Mouse (Mus musculus) lung, embryonic 14.5 days (tissue): ENCODE measurements around the gene Cdk2ap2. TPM values are rescaled to one million over a fixed set of nuclear protein-coding genes. Genes with fewer than 3 reads are reported as not detected.
"Not testable (repeated sequence)": the region's sequence is repeated elsewhere in the genome, so short reads cannot be mapped to it uniquely, and the experiment has no call there.

Experiments
- ATAC-seq: fragments of 200-750 bp; cut with Nextera tagmentation; 2 replicates; pipeline ENCODE4 v1.8.0; 2017; ENCODE audit warnings: mild to moderate bottlenecking, moderate TSS enrichment, moderate library complexity; ENCODE audit not compliant: insufficient read depth
- DNase-seq: peaks from one replicate; pipeline ENCODE4 v3.0.0-alpha.2; 2015
- H3K27ac ChIP-seq: fragments of 300-500 bp; sonication (generic); 2 replicates; pipeline ENCODE4 v1.5.1; 2014; ENCODE audit warnings: low read depth, mild to moderate bottlenecking, moderate library complexity
- H3K27me3 ChIP-seq: fragments of 300-500 bp; sonication (generic); 2 replicates; pipeline ENCODE4 v1.6.1; 2014; ENCODE audit warnings: low read length, control low read depth; ENCODE audit not compliant: insufficient read depth
- H3K36me3 ChIP-seq: fragments of 300-500 bp; sonication (generic); 2 replicates; pipeline ENCODE4 v1.6.1; 2014; ENCODE audit warnings: control low read depth; ENCODE audit not compliant: insufficient read depth
- H3K4me1 ChIP-seq: fragments of 300-500 bp; sonication (generic); 2 replicates; pipeline ENCODE4 v1.6.1; 2014; ENCODE audit warnings: antibody characterized with exemption, control low read depth; ENCODE audit not compliant: insufficient read depth
- H3K4me2 ChIP-seq: fragments of 300-500 bp; sonication (generic); 2 replicates; pipeline ENCODE4 v1.6.1; 2014; ENCODE audit warnings: mild to moderate bottlenecking
- H3K4me3 ChIP-seq: fragments of 300-500 bp; sonication (generic); 2 replicates; pipeline ENCODE4 v1.5.1; 2014; ENCODE audit warnings: low read depth, low read length
- H3K9ac ChIP-seq: fragments of 300-500 bp; sonication (generic); 2 replicates; pipeline ENCODE4 v1.6.1; 2014
- H3K9me3 ChIP-seq: fragments of 300-500 bp; sonication (generic); 2 replicates; pipeline ENCODE4 v1.6.1; 2016; ENCODE audit warnings: low read depth, low read length, control low read depth
- CTCF ChIP-seq: IDR thresholded peaks from 2 replicates; pipeline ENCODE4 v1.5.1; 2016; ENCODE audit warnings: antibody characterized with exemption, low read depth
- WGBS: fragments of 180-500 bp; shearing (Covaris S2); extraction: QIAGEN DNeasy Blood & Tissue Kit; methylation state at CpG from one replicate; pipeline ENCODE4 v1.1.7; 2014; 5-methylcytosine and 5-hydroxymethylcytosine counted together
- polyA plus RNA-seq: library from polyadenylated mRNA; unstranded; fragments of >200 nt; fragmentation: Nextera tagmentation; extraction: Ambion mirVana; gene quantifications from 2 replicates; pipeline ENCODE4 v1.2.1, GENCODE M21; 2014

Gene Cdk2ap2
- polyA plus RNA-seq, 1 experiment from 2014 or later: 76.6 TPM

GRCm38 (mm10) chr19:4130106-4130505 is 33.1 kb downstream of the Cdk2ap2 start:
- no peak overlapping the region for H3K27ac ChIP-seq
- no peak overlapping the region for H3K4me3 ChIP-seq
- no peak overlapping the region for H3K4me2 ChIP-seq
- ATAC-seq (no peak), DNase-seq (no peak)
- WGBS: 84% methylated on average over 4 of the region's 4 CpGs
- H3K4me1 ChIP-seq: peaks cover 8% of the 10 kb centered on the region
- H3K27me3 ChIP-seq: no peaks in the 10 kb centered on the region
- H3K9ac ChIP-seq: no peak overlapping the region
- no peak for TF ChIP-seq CTCF
- H3K36me3 ChIP-seq: peaks cover 45% of the 10 kb centered on the region
- no peaks in the 10 kb centered on the region for H3K9me3 ChIP-seq

- H3K27me3 ChIP-seq: no peaks in the 10 kb centered on the region
- WGBS: 78% methylated on average over 5 of the region's 5 CpGs
- H3K4me2 ChIP-seq: no peak overlapping the region
- H3K36me3 ChIP-seq: peaks cover 45% of the 10 kb centered on the region
- H3K4me3 ChIP-seq: no peak overlapping the region
- no peak overlapping the region for H3K27ac ChIP-seq
- DNase-seq: no peak
- no peak for TF ChIP-seq CTCF
- peaks cover 8% of the 10 kb centered on the region for H3K4me1 ChIP-seq
- ATAC-seq: no peak
- H3K9me3 ChIP-seq: no peaks in the 10 kb centered on the region
- no peak overlapping the region for H3K9ac ChIP-seq
These were observed 34.1 kb downstream of the Cdk2ap2 start for GRCm38 (mm10) chr19:4131075-4131474.

- no peak for ATAC-seq
- Histone ChIP-seq H3K4me2 (no peak overlapping the region), H3K9me3 (no peaks in the 10 kb centered on the region), H3K27me3 (no peaks in the 10 kb centered on the region), H3K9ac (no peak overlapping the region), H3K27ac (no peak overlapping the region), H3K36me3 (peaks cover 45% of the 10 kb centered on the region), H3K4me1 (peaks cover 3% of the 10 kb centered on the region), H3K4me3 (no peak overlapping the region)
- DNase-seq: no peak
- no peak for TF ChIP-seq CTCF
- 73% methylated on average over 2 of the region's 2 CpGs for WGBS
These were observed 34.8 kb downstream of the Cdk2ap2 start for GRCm38 (mm10) chr19:4131768-4132167.

GRCm38 (mm10) chr19:4134354-4134753 is 37.4 kb downstream of the Cdk2ap2 start:
- DNase-seq (no peak), ATAC-seq (no peak)
- Histone ChIP-seq H3K27me3 (no peaks in the 10 kb centered on the region), H3K9me3 (no peaks in the 10 kb centered on the region), H3K9ac (no peak overlapping the region), H3K27ac (no peak overlapping the region), H3K4me1 (no peaks in the 10 kb centered on the region), H3K4me2 (no peak overlapping the region), H3K4me3 (no peak overlapping the region), H3K36me3 (peaks cover 31% of the 10 kb centered on the region)
- WGBS: 63% methylated on average over 4 of the region's 4 CpGs
- TF ChIP-seq CTCF: no peak

GRCm38 (mm10) chr19:4135229-4135962 is 38.4 kb downstream of the Cdk2ap2 start:
- not testable (repeated sequence) for H3K4me1 ChIP-seq, H3K9ac ChIP-seq, H3K4me2 ChIP-seq, H3K4me3 ChIP-seq, H3K27ac ChIP-seq, DNase-seq, H3K27me3 ChIP-seq, ATAC-seq, H3K9me3 ChIP-seq
- peaks cover 28% of the 10 kb centered on the region for H3K36me3 ChIP-seq
- WGBS: 68% methylated on average over 6 of the region's 6 CpGs

- H3K4me1 ChIP-seq, H3K27ac ChIP-seq, ATAC-seq, H3K4me2 ChIP-seq, H3K27me3 ChIP-seq, H3K9me3 ChIP-seq, H3K9ac ChIP-seq, H3K4me3 ChIP-seq, DNase-seq: not testable (repeated sequence)
- WGBS: 12% methylated on average over 8 of the region's 8 CpGs
- TF ChIP-seq CTCF: peak; percentile 60
- peaks cover 25% of the 10 kb centered on the region for H3K36me3 ChIP-seq
These were observed 39.0 kb downstream of the Cdk2ap2 start for GRCm38 (mm10) chr19:4135963-4136345.

- Histone ChIP-seq H3K4me3 (no peak overlapping the region), H3K4me1 (no peaks in the 10 kb centered on the region), H3K9ac (no peak overlapping the region), H3K27me3 (no peaks in the 10 kb centered on the region), H3K27ac (no peak overlapping the region), H3K36me3 (peaks cover 19% of the 10 kb centered on the region), H3K4me2 (no peak overlapping the region), H3K9me3 (no peaks in the 10 kb centered on the region)
- DNase-seq (no peak), ATAC-seq (no peak)
- no peak for TF ChIP-seq CTCF
- WGBS: 79% methylated on average over 5 of the region's 5 CpGs
These were observed 39.5 kb downstream of the Cdk2ap2 start for GRCm38 (mm10) chr19:4136463-4136862.
